Mouse (Mus musculus) cerebellum, postnatal 4 days (tissue): ENCODE data around the gene Tfap4.
A peak's percentile ranks its signal among the peaks of the same experiment; 100 is the strongest.

Experiments
- DNase-seq, 2 experiments: peaks; one replicate each; pipeline ENCODE4 v3.0.0; 2022; ENCODE audit warnings: low spot score in 2 of 2, mixed read lengths in 1 of 2

Gene Tfap4

GRCm38 (mm10) chr16:4520673-4521072, 39.0 kb downstream of the Tfap4 start:
- DNase-seq = no peak

DNA sequence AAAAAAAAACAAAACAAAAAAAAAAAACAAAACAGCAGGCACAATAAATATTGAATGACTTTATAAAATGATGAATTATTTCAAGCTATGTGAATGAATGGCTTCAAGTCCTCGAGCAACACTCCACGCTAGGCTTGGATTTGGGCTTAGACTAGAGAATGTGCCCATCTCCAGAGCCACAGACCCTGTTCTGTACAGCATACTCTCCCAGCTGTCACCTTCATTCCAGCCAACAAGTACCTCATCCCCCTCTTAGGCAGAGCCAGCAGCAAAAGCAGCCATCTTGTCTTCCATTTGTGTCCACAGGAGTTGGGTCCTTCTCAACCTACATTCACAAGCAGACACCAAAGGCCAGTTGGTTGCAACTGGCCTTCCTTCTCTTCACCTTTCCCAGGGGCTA, 39.8 kb downstream of the Tfap4 start:
- DNase-seq = no peak

DNA sequence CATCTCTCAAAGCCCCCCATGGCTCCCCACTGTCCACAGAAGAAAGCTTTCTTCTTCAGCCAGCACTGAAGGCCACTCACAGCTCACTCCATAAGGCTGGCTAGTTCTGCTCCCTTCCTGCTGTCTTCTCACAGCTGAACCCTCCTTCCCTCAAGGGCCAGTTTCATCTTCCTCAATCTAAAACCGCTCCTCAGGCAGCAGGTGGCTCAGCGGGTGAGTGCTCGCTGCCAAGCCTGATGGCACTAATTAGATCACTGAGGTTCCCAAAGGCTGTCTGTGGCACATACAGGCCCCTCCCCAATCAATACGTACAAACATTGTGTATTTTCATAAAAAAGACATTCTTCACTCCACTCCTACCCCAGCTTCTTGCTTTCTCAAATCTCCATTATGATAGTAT, 40.5 kb downstream of the Tfap4 start:
- peak in 1 of 2 experiments; percentile 37 for DNase-seq

DNA sequence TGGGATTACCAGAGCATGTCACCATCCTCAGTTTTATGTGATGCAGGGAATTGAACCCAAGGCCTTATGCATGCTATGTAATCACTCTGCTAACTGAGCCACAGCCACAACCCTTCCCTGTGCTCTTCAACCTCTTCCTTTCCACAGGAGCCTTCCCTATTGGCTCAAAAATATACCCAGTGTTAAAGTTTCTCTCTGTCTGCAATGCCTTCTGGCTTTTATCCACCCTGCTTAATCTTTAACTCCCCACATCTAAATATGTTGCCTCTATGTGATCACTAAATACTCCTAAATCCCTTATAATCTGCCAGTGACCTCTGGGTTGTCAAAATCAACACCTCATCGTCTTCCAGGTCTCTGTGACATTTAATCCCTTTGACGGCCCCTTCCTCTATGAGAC, 41.7 kb downstream of the Tfap4 start:
- DNase-seq = no peak

GRCm38 (mm10) chr16:4514383-4514782, 45.3 kb downstream of the Tfap4 start:
- no peak for DNase-seq

DNA sequence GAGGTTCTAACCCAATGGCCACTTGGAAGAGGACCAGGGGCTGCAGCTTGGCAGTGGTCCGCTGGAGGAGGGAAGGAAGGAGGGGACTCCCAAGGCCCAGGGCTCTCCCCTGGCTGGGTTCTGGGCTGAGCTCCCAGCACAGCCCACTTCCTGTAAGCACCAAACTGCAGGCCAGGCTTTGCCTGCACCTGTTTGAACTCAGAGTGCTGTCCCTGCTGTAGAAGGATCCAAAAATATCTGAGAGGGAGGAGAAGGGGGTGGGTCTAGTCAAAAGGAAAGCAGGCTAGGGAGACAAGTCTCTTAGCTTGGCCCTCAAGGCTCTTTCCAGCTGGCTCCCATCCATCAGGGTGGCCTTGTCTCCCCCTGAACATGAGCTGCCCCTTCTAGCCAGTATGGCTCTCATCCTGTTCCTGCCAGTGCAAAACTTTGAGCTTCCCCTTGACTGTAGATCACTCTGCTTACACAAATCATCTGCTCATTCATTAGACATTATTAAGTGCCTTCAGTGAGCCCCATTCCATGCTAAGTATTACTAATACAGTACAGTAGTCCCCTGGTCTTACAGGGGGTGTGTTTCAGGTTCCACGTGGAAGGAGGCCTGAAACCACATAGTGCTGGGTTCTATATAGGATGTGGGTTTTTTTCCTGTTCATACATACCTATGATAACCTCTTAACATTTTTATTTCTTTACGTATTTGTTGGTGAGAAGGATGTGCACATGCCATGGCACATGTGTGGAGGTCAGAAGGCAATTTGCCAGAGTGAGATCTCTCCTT, 46.8 kb downstream of the Tfap4 start:
- DNase-seq = peak in 1 of 2 experiments; percentile 26

- no peak for DNase-seq
Measured at GRCm38 (mm10) chr16:4511371-4511770, 48.3 kb downstream of the Tfap4 start.

- no peak for DNase-seq
Measured at GRCm38 (mm10) chr16:4506181-4506580, 53.5 kb downstream of the Tfap4 start.

- DNase-seq = no peak
Measured at GRCm38 (mm10) chr16:4503495-4503894, 56.2 kb downstream of the Tfap4 start.

DNA sequence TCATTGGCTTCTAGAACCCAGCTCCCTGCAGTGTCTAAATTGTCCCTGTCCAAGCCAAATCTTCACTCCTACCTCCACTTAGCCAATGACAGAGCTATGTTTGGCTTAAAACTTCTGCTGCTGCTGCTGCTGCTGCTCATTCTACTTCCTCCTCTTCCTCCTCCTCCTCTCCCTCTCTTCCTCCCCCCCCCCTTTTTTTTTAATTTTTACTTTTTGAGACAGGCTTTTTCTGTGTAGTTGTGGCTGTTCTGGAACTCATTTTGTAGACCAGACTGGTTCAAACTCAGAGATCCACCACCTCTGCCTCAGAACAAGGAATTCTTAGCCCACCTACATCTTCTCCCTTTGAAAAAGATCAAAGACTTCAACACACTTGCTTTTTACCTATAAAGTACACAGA, 57.1 kb downstream of the Tfap4 start:
- DNase-seq = no peak

DNA sequence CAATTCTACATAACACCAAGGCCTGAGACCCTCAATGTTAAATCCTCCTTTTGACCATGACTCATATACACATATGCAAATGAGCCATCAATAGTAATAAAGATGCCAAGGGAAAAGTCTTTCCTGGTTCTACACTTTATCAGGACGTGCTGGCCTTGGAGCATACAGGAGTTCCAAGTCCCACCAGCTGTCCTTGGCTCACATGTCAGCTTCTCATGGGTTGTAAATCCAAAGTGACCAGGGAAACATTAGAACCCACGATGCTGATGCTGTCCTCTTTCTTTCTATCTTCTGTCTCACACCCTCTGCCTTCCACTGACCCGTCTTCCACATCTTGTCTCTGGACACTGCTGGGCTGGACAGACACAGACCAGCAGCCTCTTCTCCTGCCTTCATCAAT, 58.0 kb downstream of the Tfap4 start:
- no peak for DNase-seq

GRCm38 (mm10) chr16:4500598-4501385, 58.9 kb downstream of the Tfap4 start:
- DNase-seq = no peak

- no peak for DNase-seq
Measured at GRCm38 (mm10) chr16:4497762-4498607, 61.7 kb downstream of the Tfap4 start.

DNA sequence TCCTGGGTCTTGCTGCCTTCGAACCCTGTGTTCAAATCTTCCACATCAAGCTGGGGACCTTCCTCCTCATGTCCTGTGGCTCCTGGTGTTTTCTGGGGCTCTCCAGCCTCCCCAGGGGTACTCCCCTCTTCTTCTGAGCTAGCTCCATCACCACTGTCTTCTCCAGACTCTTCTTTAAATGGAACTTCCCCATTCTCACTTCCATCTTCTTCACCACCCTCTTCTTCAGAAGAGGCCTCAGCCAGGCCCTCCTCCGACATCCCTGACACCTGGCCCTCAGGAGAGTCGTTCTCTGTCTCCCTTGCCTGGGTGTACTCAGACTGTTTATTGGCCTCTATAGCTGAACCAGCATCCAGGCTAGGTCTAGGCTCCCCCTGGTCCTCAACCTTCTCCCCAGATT, 63.2 kb downstream of the Tfap4 start:
- no peak for DNase-seq

DNA sequence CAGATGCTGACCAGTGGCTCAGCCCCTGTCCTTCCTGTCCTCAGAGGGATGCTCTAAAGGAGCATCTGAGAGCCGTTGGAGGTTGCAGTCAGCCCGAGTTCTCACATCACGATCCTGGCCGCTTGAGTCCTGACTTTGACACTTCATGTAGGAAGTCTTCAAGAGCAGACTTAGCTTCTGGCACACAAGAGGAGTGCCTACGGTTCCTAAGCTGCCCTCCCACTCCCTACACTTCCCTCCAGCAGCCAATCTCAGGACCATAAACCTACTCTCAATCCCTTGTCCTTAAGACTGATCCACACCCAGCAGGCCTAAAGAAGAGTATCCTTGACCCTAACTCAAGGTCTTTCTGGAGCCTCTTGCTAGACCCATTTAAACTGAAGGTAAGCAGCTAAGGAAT, 63.8 kb downstream of the Tfap4 start:
- DNase-seq = no peak
